Mouse (Mus musculus) heart, postnatal 0 days (tissue): Measurements from ENCODE around the gene Gm49380.

ENCODE experiments used
- CTCF ChIP-seq: IDR thresholded peaks from 2 replicates; pipeline ENCODE4 v1.5.1; 2016; ENCODE audit warnings: antibody characterized with exemption, control low read depth, low read depth
- EP300 ChIP-seq: IDR thresholded peaks from 2 replicates; pipeline ENCODE4 v1.6.1; 2016; ENCODE audit warnings: antibody characterized with exemption, low read depth

- TF ChIP-seq CTCF (no peak), EP300 (no peak)
Measured at GRCm38 (mm10) chr9:44052855-44053254, 60.4 kb downstream of the Gm49380 start.
